Mouse (Mus musculus): Measurements from ENCODE around the gene Srgn. TPM values are rescaled to one million over a fixed set of nuclear protein-coding genes. Genes with fewer than 3 reads are reported as not detected.

The Srgn gene
- polyA plus RNA-seq, 1 experiment from 2014 or later, result 9.6 TPM

- Histone ChIP-seq H3K9me3 (ENCODE audit: low read length) (no peaks in the 10 kb centered on the region), H3K27me3 (ENCODE audit: insufficient read depth, low read length) (no peaks in the 10 kb centered on the region), H3K4me2 (replicated peaks; ENCODE audit: low read depth, low read length) (no peak overlapping the region), H3K4me1 (ENCODE audit: insufficient read depth, low read length) (0 out of 2 replicates have a peak, but pooled peaks cover 3% of the 10 kb centered on the region), H3K9ac (replicated peaks; ENCODE audit: low read length) (no peak overlapping the region), H3K36me3 (ENCODE audit: insufficient read depth, low read length) (no peaks in the 10 kb centered on the region), H3K27ac (ENCODE audit: low read length) (no peak overlapping the region), H3K4me3 (ENCODE audit: low read length) (no peak overlapping the region)
- WGBS, result 32% methylated on average over 14 of the region's 16 CpGs
- ATAC-seq (ENCODE audit: low FRiP score, low TSS enrichment), result peak; percentile 59
These were observed 22.4 kb upstream of the Srgn start for GRCm38 (mm10) chr10:62549523-62550166.

GRCm38 (mm10) chr10:62546441-62546840 is 19.2 kb upstream of the Srgn start:
- WGBS, result 64% methylated on average over 10 of the region's 10 CpGs
- 0 out of 2 replicates have a peak, but pooled peaks cover 3% of the 10 kb centered on the region for H3K4me1 ChIP-seq (ENCODE audit: insufficient read depth, low read length)

GRCm38 (mm10) chr10:62545759-62546158 is 18.5 kb upstream of the Srgn start:
- no peak for ATAC-seq (ENCODE audit: low FRiP score, low TSS enrichment)
- no peak overlapping the region for H3K27ac ChIP-seq (ENCODE audit: low read length)
- no peak overlapping the region for H3K4me3 ChIP-seq (ENCODE audit: low read length)
- H3K4me1 ChIP-seq (ENCODE audit: insufficient read depth, low read length), result 0 out of 2 replicates have a peak, but pooled peaks cover 3% of the 10 kb centered on the region
- no peak overlapping the region for H3K9ac ChIP-seq (replicated peaks; ENCODE audit: low read length)
- no peaks in the 10 kb centered on the region for H3K9me3 ChIP-seq (ENCODE audit: low read length)
- H3K36me3 ChIP-seq (ENCODE audit: insufficient read depth, low read length), result no peaks in the 10 kb centered on the region
- no peaks in the 10 kb centered on the region for H3K27me3 ChIP-seq (ENCODE audit: insufficient read depth, low read length)
- H3K4me2 ChIP-seq (replicated peaks; ENCODE audit: low read depth, low read length), result no peak overlapping the region

More at GRCm38 (mm10) chr10:62546441-62546840, 19.2 kb upstream of the Srgn start:
- Histone ChIP-seq H3K9ac (replicated peaks; ENCODE audit: low read length) (no peak overlapping the region), H3K4me3 (ENCODE audit: low read length) (no peak overlapping the region), H3K9me3 (ENCODE audit: low read length) (no peaks in the 10 kb centered on the region), H3K4me2 (replicated peaks; ENCODE audit: low read depth, low read length) (no peak overlapping the region), H3K27me3 (ENCODE audit: insufficient read depth, low read length) (no peaks in the 10 kb centered on the region), H3K36me3 (ENCODE audit: insufficient read depth, low read length) (no peaks in the 10 kb centered on the region), H3K27ac (ENCODE audit: low read length) (no peak overlapping the region)
- ATAC-seq (ENCODE audit: low FRiP score, low TSS enrichment), result no peak

GRCm38 (mm10) chr10:62544316-62544715 is 17.1 kb upstream of the Srgn start:
- Histone ChIP-seq H3K9me3 (ENCODE audit: low read length) (no peaks in the 10 kb centered on the region), H3K9ac (replicated peaks; ENCODE audit: low read length) (no peak overlapping the region), H3K4me1 (ENCODE audit: insufficient read depth, low read length) (0 out of 2 replicates have a peak, but pooled peaks cover under 1% of the 10 kb centered on the region), H3K4me3 (ENCODE audit: low read length) (no peak overlapping the region), H3K27me3 (ENCODE audit: insufficient read depth, low read length) (no peaks in the 10 kb centered on the region), H3K4me2 (replicated peaks; ENCODE audit: low read depth, low read length) (no peak overlapping the region), H3K36me3 (ENCODE audit: insufficient read depth, low read length) (no peaks in the 10 kb centered on the region), H3K27ac (ENCODE audit: low read length) (no peak overlapping the region)
- ATAC-seq (ENCODE audit: low FRiP score, low TSS enrichment), result no peak
- 90% methylated on average over 4 of the region's 4 CpGs for WGBS

GRCm38 (mm10) chr10:62543399-62543808 is 16.2 kb upstream of the Srgn start:
- Histone ChIP-seq H3K4me2 (replicated peaks; ENCODE audit: low read depth, low read length) (no peak overlapping the region), H3K4me3 (ENCODE audit: low read length) (no peak overlapping the region), H3K9ac (replicated peaks; ENCODE audit: low read length) (no peak overlapping the region), H3K27ac (ENCODE audit: low read length) (no peak overlapping the region), H3K9me3 (ENCODE audit: low read length) (no peaks in the 10 kb centered on the region), H3K4me1 (ENCODE audit: insufficient read depth, low read length) (no peaks in the 10 kb centered on the region), H3K27me3 (ENCODE audit: insufficient read depth, low read length) (no peaks in the 10 kb centered on the region), H3K36me3 (ENCODE audit: insufficient read depth, low read length) (no peaks in the 10 kb centered on the region)
- ATAC-seq (ENCODE audit: low FRiP score, low TSS enrichment), result no peak
- WGBS, result 81% methylated on average over 12 of the region's 12 CpGs

GRCm38 (mm10) chr10:62542928-62543327 is 15.7 kb upstream of the Srgn start:
- Histone ChIP-seq H3K27ac (ENCODE audit: low read length) (no peak overlapping the region), H3K4me3 (ENCODE audit: low read length) (no peak overlapping the region), H3K4me2 (replicated peaks; ENCODE audit: low read depth, low read length) (no peak overlapping the region), H3K9me3 (ENCODE audit: low read length) (no peaks in the 10 kb centered on the region), H3K9ac (replicated peaks; ENCODE audit: low read length) (no peak overlapping the region), H3K27me3 (ENCODE audit: insufficient read depth, low read length) (no peaks in the 10 kb centered on the region), H3K4me1 (ENCODE audit: insufficient read depth, low read length) (no peaks in the 10 kb centered on the region), H3K36me3 (ENCODE audit: insufficient read depth, low read length) (no peaks in the 10 kb centered on the region)
- WGBS, result 90% methylated on average over 8 of the region's 8 CpGs
- no peak for ATAC-seq (ENCODE audit: low FRiP score, low TSS enrichment)

GRCm38 (mm10) chr10:62542507-62542906 is 15.3 kb upstream of the Srgn start:
- H3K4me1 ChIP-seq (ENCODE audit: insufficient read depth, low read length), result no peaks in the 10 kb centered on the region
- 89% methylated on average over 9 of the region's 12 CpGs for WGBS
- H3K27ac ChIP-seq (ENCODE audit: low read length), result no peak overlapping the region
- no peak for ATAC-seq (ENCODE audit: low FRiP score, low TSS enrichment)
- H3K36me3 ChIP-seq (ENCODE audit: insufficient read depth, low read length), result no peaks in the 10 kb centered on the region
- H3K4me3 ChIP-seq (ENCODE audit: low read length), result no peak overlapping the region
- H3K9me3 ChIP-seq (ENCODE audit: low read length), result no peaks in the 10 kb centered on the region
- H3K4me2 ChIP-seq (replicated peaks; ENCODE audit: low read depth, low read length), result no peak overlapping the region
- no peaks in the 10 kb centered on the region for H3K27me3 ChIP-seq (ENCODE audit: insufficient read depth, low read length)
- no peak overlapping the region for H3K9ac ChIP-seq (replicated peaks; ENCODE audit: low read length)

GRCm38 (mm10) chr10:62541499-62541898 is 14.2 kb upstream of the Srgn start:
- no peaks in the 10 kb centered on the region for H3K9me3 ChIP-seq (ENCODE audit: low read length)
- H3K4me1 ChIP-seq (ENCODE audit: insufficient read depth, low read length), result no peaks in the 10 kb centered on the region
- 95% methylated on average over 12 of the region's 12 CpGs for WGBS
- no peak overlapping the region for H3K4me2 ChIP-seq (replicated peaks; ENCODE audit: low read depth, low read length)
- no peak for ATAC-seq (ENCODE audit: low FRiP score, low TSS enrichment)
- H3K9ac ChIP-seq (replicated peaks; ENCODE audit: low read length), result no peak overlapping the region
- H3K4me3 ChIP-seq (ENCODE audit: low read length), result no peak overlapping the region
- H3K27ac ChIP-seq (ENCODE audit: low read length), result no peak overlapping the region
- no peaks in the 10 kb centered on the region for H3K27me3 ChIP-seq (ENCODE audit: insufficient read depth, low read length)
- H3K36me3 ChIP-seq (ENCODE audit: insufficient read depth, low read length), result no peaks in the 10 kb centered on the region

- Histone ChIP-seq H3K9ac (replicated peaks; ENCODE audit: low read length) (no peak overlapping the region), H3K4me2 (replicated peaks; ENCODE audit: low read depth, low read length) (no peak overlapping the region), H3K4me1 (ENCODE audit: insufficient read depth, low read length) (no peaks in the 10 kb centered on the region), H3K4me3 (ENCODE audit: low read length) (no peak overlapping the region), H3K36me3 (ENCODE audit: insufficient read depth, low read length) (no peaks in the 10 kb centered on the region), H3K27ac (ENCODE audit: low read length) (no peak overlapping the region), H3K9me3 (ENCODE audit: low read length) (no peaks in the 10 kb centered on the region), H3K27me3 (ENCODE audit: insufficient read depth, low read length) (no peaks in the 10 kb centered on the region)
- ATAC-seq (ENCODE audit: low FRiP score, low TSS enrichment), result no peak
- 60% methylated on average over 3 of the region's 3 CpGs for WGBS
These were observed 13.5 kb upstream of the Srgn start for GRCm38 (mm10) chr10:62540800-62541199.

- ATAC-seq (ENCODE audit: low FRiP score, low TSS enrichment), result no peak
- Histone ChIP-seq H3K4me2 (replicated peaks; ENCODE audit: low read depth, low read length) (no peak overlapping the region), H3K27me3 (ENCODE audit: insufficient read depth, low read length) (no peaks in the 10 kb centered on the region), H3K9ac (replicated peaks; ENCODE audit: low read length) (no peak overlapping the region), H3K9me3 (ENCODE audit: low read length) (no peaks in the 10 kb centered on the region), H3K4me3 (ENCODE audit: low read length) (no peak overlapping the region), H3K4me1 (ENCODE audit: insufficient read depth, low read length) (no peaks in the 10 kb centered on the region), H3K27ac (ENCODE audit: low read length) (no peak overlapping the region), H3K36me3 (ENCODE audit: insufficient read depth, low read length) (no peaks in the 10 kb centered on the region)
- 70% methylated on average over 7 of the region's 7 CpGs for WGBS
These were observed 7.3 kb upstream of the Srgn start for GRCm38 (mm10) chr10:62534509-62534908.
